Mouse (Mus musculus): ENCODE measurements around the gene Gm11172.

DNA sequence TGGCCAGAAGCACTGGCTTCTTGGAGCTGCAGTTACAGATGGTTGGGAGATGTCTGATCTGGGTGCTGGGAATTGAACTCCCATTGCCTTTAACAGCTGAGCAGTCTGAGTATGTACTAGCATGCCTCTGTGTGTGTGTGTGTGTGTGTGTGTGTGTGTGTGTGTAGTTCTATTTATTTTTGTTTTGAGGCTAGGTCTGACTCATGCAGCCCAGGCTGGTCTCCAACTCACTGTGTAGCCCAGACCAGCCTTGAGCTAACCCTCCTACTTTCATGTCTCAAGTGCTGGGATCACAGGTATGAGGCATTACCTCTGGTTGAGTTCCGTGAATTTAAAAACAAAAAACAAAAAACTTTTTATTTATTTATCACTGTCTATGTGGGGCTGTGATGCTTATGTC lies 11.8 kb downstream of the Gm11172 start:
- TF ChIP-seq CTCF (IDR thresholded peaks at IDR 0.05; ENCODE audit: low read depth, low read length), result no peak
- TF ChIP-seq TAL1 (conservative IDR thresholded peaks at IDR 0.05; ENCODE audit: low read depth, low read length), result no peak

Data from G1E (cell line).